Mouse (Mus musculus): ENCODE data around the gene Cd46.

- TF ChIP-seq POLR2A (IDR thresholded peaks at IDR 0.05; ENCODE audit: insufficient read depth, low read depth, low read length), result no peak
- TF ChIP-seq CTCF (IDR thresholded peaks at IDR 0.05), result no peak
- no peak for TF ChIP-seq EP300 (IDR thresholded peaks at IDR 0.05; ENCODE audit: insufficient read depth, low read depth, low read length)
These were observed 39.6 kb upstream of the Cd46 start for GRCm38 (mm10) chr1:195131675-195132015.
